Mouse (Mus musculus): ENCODE results near the gene Cpb2. TPM values are rescaled to one million over a fixed set of nuclear protein-coding genes. Genes with fewer than 3 reads are reported as not detected.
A peak's percentile ranks its signal among the peaks of the same experiment; 100 is the strongest.

Gene Cpb2
- not detected for total RNA-seq (2021)
- long read RNA-seq, experiment 1, result 0 reads
- long read RNA-seq, experiment 2, result 0 reads

DNA sequence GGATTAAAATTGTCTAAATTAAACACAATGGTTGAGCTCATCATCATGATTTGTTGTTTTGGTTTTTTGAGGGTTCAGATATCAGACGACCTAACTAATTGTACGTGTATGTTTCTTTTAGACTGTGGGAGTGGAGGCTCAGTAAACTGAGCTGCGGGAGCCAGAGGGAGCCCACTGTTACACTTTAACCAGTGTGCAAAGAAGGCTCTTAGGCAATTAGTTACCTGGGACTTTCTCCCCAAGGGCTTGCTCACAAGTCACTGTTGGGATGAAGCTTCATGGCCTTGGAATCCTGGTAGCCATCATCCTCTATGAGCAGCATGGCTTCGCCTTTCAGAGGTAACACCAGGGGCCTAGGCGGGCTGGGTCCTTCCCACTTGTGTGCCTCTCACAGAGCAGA is at the start of gene Cpb2:
Gene Cpb2, plus strand, starts transcription at position 201 of the 400 bp plus-strand sequence.
- Histone ChIP-seq H3K4me3 (no peak within 1 kb of the TSS), H3K27ac (no peak within 1 kb of the TSS)
- intact Hi-C loops (cut with DNase I), result no loop called here
- TF ChIP-seq CTCF (IDR thresholded peaks at IDR 0.05), result no peak
- no peak for DNase-seq (ENCODE audit: extremely low spot score in 1 of 2, low spot score in 2 of 2)

DNA sequence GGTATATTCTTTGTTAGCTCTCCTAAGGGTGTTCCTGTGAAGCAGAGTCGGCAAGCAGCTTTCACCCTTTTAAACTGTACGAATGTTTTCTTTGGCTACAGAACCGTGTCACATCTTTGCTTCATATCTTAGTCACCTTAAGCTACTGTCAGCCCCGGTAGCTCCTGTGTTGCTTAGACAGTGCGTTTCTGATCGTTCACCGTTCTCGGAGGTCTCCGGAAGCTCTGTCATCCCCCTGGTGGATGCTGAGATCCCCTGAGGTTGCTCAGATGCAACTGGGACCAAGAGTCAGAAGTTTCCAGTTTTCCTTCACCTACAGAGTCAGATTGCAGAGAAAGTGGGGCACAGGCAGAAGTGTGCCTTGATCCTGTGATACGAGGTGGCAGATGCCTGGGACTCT is 49.7 kb upstream of the Cpb2 start:
- no peak overlapping the region for H3K27ac ChIP-seq
- TF ChIP-seq CTCF (IDR thresholded peaks at IDR 0.05), result no peak
- no peak for DNase-seq (ENCODE audit: extremely low spot score in 1 of 2, low spot score in 2 of 2)
- no peak overlapping the region for H3K4me3 ChIP-seq
- intact Hi-C loops (cut with DNase I), result no loop called here

DNA sequence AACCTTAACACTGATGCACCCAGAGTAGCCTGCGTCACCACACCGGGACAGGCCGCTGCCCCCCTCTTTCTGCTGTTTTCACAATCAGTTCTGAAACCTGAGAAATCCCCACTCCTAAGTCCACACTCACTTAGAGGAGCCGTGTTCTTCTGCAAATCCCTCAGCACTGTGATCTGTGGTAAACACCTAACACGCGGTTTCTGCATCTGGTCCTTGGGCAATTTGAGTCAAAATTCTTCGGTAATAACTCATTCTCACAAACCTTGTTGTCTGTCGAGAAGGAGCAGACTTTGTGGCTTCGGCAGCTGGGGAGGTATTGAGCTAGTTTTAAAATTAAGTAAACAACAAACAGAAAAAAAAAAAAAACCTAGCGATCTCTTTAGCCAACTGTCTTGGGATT is 49.2 kb upstream of the Cpb2 start:
- intact Hi-C loops (cut with DNase I), result no loop called here
- Histone ChIP-seq H3K27ac (no peak overlapping the region), H3K4me3 (no peak overlapping the region)
- TF ChIP-seq CTCF (IDR thresholded peaks at IDR 0.05), result no peak
- DNase-seq (ENCODE audit: extremely low spot score in 1 of 2, low spot score in 2 of 2), result no peak

DNA sequence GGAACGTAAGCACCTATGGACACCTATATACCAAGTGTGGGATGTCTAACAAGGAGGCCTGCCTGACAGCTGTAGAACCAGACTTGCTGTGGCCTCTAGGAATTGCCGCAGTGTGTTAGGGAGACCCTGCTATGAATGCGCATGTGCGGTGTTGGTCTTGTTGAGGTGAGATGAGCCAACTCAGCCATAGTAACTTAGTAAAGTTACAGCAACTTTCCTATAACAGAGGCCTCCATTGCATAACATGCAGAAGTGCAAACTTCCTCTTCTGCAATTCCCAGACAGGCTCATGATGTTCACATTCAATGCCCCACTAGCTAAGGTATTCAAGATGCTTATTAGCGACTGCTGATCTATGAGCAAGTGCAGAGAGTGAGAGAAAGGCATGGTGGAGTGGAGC is 46.6 kb upstream of the Cpb2 start:
- DNase-seq (ENCODE audit: extremely low spot score in 1 of 2, low spot score in 2 of 2), result no peak
- no peak for TF ChIP-seq CTCF (IDR thresholded peaks at IDR 0.05)
- intact Hi-C loops (cut with DNase I), result loop anchor here (5.0 kb wide), 3 partner anchors 133 to 567 kb away; partner anchors contain the start of gene Erich6b
- Histone ChIP-seq H3K4me3 (no peak overlapping the region), H3K27ac (no peak overlapping the region)

DNA sequence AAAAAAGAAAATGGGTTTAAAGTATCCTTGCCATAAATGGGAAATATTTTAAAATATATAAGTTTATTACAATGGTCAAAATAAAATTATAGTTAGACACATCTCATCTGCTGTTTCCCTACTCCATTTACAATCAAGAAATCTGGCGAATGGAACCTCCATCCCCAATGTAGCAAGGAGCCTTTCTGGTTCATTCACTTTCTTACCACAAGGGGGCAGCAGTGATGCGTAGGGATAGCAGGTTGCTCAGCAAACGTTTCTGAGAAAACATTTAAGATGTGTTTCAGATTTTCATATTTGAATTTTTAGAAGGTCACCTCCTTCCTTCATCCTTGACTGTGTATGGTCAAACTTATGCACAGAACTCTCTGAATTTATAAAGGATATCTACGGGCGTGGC is 45.1 kb upstream of the Cpb2 start:
- peak; percentile 93 for TF ChIP-seq CTCF (IDR thresholded peaks at IDR 0.05)

DNA sequence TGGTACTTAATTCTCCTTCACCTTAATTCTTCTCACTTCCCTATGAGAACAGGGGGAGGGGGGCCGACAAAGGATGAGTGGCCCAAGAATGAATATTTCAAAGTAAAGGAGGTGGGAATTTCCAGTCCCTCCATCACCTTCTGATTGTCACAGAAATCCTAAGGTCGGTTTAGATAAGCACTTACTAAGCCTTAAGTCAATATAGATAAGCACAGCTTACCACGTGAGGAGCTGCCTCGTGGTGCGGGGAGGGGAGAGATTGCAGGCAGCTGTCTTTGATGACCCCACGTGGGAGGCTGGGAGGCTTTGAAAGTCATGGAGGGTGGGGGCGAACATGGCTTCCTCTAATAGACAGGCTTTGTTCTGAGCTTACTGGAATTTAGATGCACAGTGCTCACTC is 44.4 kb upstream of the Cpb2 start:
- TF ChIP-seq CTCF (IDR thresholded peaks at IDR 0.05), result no peak
- Histone ChIP-seq H3K4me3 (no peak overlapping the region), H3K27ac (no peak overlapping the region)
- intact Hi-C loops (cut with DNase I), result loop anchor here (2.0 to 5.0 kb wide), 5 partner anchors 87 to 565 kb away; partner anchors contain the start of genes Erich6b and Zc3h13
- DNase-seq (ENCODE audit: extremely low spot score in 1 of 2, low spot score in 2 of 2), result no peak

More for the DNA sequence above, 45.1 kb upstream of the Cpb2 start:
- peak; percentile 52 to 63 for DNase-seq (ENCODE audit: extremely low spot score in 1 of 2, low spot score in 2 of 2)
- intact Hi-C loops (cut with DNase I), result loop anchor here (2.0 to 5.0 kb wide), 5 partner anchors 88 to 565 kb away; partner anchors contain the start of genes Erich6b and Zc3h13
- Histone ChIP-seq H3K27ac (no peak overlapping the region), H3K4me3 (no peak overlapping the region)

DNA sequence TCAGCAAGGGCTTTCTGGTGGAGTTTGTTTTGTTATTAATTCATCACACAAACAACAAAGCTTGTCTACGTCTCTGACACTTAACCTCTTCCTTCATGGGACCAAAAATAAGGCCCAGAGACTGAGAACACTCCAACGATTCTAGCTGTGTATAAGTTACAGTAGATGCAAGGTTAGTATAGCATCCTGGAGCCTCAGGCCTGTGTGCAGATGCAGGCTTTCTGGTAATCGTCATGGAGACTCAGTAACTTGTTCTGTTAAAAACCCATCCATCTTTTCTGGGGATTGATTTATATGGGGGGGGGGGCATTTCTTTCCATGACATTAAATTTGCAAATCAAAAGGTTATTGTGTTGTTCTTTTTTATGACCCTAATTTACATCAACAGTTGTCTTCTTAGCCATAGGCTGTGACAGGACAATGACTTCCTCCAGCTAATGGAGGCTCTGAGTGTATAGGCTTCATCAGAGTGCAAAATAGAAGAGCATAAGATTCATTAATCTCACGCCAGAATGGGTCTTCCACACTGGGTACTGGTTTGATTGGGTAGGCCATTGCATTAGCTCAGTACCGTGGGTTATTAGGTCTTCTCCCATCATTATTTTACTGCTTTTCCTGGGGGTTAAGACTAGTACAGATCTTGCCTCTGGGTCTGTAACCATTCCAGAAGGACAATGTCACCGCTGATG is 36.6 kb upstream of the Cpb2 start:
- Histone ChIP-seq H3K4me3 (no peak overlapping the region), H3K27ac (no peak overlapping the region)
- intact Hi-C loops (cut with DNase I), result no loop called here
- no peak for TF ChIP-seq CTCF (IDR thresholded peaks at IDR 0.05)
- no peak for DNase-seq (ENCODE audit: extremely low spot score in 1 of 2, low spot score in 2 of 2)

DNA sequence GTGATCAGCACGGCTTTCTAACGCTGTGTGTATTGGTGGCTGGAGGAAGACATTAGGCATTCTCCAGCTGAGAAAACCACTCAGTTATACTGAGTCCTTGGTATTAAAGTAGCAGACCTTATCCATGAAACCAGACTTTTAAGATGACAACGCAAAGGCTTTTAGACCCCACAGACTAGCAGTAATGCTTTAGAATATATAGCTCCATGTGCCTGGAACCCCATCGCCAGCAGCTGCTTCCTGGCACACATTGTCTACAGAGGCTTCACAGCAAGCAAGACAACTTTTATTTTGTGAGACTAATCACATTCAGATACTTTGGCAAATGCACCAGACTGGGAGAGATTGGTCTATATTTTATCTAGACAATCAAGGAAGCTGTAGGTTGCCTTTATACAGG is 35.8 kb upstream of the Cpb2 start:
- intact Hi-C loops (cut with DNase I), result no loop called here
- no peak for TF ChIP-seq CTCF (IDR thresholded peaks at IDR 0.05)

DNA sequence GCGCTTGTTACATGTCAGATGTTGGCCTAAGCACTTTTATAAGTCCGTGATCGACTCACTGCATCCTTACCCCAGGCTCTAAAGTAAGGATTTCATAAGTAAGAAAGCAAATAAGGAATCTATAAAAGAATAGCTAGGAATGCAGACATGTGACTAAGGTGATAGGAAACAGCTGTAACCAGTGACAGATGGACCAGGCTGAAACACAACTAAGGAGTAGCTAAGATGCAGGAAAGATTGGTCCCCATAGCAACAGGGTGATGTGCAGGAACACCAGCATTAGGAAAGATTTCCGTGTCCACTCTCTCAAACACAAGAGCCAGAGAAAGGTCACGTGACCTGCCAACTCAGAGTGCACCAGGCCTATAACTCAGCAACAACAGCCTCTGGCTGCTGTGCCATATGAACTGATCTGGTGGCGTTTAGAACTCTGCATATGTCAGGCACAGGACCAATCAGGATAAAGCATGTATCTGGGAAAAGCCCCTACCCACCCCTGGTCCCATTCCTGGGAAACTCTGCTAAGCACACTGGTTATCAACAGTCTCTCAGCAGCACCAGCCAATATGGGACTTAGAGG is 33.4 kb upstream of the Cpb2 start:
- Histone ChIP-seq H3K4me3 (no peak overlapping the region), H3K27ac (no peak overlapping the region)
- no peak for DNase-seq (ENCODE audit: extremely low spot score in 1 of 2, low spot score in 2 of 2)
- TF ChIP-seq CTCF (IDR thresholded peaks at IDR 0.05), result no peak
- intact Hi-C loops (cut with DNase I), result no loop called here

More for the DNA sequence above, 35.8 kb upstream of the Cpb2 start:
- no peak overlapping the region for H3K4me3 ChIP-seq
- no peak overlapping the region for H3K27ac ChIP-seq
- DNase-seq (ENCODE audit: extremely low spot score in 1 of 2, low spot score in 2 of 2), result no peak

DNA sequence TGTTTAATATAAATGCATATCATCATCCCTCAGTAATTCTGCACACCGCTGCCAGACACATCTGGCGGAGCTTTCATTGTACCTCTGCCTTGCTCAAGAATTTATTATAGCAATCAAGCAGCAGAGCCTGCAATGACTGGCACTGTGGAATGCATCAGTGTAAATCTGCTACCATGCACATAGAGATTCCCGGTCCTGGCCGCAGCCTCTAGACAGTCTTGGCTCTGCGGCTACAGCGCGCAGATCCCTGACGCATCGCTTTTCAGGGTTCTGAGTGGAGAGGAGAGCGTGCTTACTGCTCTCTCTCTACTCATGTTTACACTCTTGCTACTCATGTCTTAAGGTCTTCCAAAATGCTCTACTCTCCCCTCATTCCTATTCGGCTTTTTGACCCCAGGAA is 28.3 kb upstream of the Cpb2 start:
- intact Hi-C loops (cut with DNase I), result no loop called here
- no peak for DNase-seq (ENCODE audit: extremely low spot score in 1 of 2, low spot score in 2 of 2)
- peak overlapping the region; percentile 11; the same call in 1 of the 2 replicates for H3K4me3 ChIP-seq
- no peak for TF ChIP-seq CTCF (IDR thresholded peaks at IDR 0.05)
- H3K27ac ChIP-seq, result no peak overlapping the region

DNA sequence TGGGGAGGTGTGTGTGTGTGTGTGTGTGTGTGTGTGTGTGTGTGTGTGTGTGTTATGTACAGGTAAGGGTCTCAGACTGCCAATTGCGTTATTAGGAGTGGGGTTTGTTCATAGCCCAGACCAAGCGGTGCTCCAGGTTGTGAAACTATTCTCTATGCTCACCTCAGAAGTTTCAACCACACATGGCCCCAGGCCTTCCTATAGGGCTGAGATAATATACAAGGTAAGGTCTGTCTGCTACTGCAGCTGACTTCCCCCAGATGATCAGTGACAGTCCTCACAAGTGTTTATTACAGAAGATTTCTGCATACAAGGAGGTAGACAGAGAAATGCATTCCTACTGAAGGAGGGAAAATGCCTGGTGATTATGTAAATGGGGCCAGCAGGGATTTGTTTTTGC is 23.2 kb upstream of the Cpb2 start:
- DNase-seq (ENCODE audit: extremely low spot score in 1 of 2, low spot score in 2 of 2), result no peak
- H3K4me3 ChIP-seq, result no peak overlapping the region
- intact Hi-C loops (cut with DNase I), result no loop called here
- no peak overlapping the region for H3K27ac ChIP-seq
- TF ChIP-seq CTCF (IDR thresholded peaks at IDR 0.05), result no peak

DNA sequence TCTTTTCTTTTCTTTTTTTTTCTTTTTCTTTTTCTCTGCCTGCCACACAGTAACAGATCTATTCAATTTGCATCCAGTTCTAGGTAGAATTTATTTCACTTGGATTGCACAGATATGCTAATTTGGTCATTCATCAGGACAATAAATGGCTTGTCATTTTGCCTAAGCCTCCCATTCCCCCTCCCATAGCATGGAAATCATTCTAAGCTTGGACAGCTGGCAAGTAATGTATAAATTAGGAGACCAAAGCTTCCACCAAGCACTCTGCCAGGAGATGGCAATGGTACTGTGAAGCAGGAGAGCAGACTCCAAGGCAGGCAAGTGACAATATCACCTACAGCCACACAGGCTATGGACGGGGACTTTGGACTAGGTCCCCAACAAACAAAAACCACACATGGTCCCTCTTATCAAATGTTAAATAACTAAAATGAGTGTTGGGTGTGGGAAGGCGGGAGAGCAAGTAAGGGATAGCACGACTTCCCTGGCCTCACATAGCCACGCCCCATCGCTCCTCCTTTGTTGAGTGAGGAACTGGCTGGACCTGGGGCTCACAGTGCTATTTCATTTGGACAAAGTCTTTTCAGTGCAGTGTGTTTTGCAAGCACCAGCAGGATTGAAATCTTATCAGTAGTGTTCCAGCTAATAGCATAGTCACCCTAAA is 22.7 kb upstream of the Cpb2 start:
- H3K4me3 ChIP-seq, result no peak overlapping the region
- intact Hi-C loops (cut with DNase I), result no loop called here
- DNase-seq (ENCODE audit: extremely low spot score in 1 of 2, low spot score in 2 of 2), result no peak
- no peak for TF ChIP-seq CTCF (IDR thresholded peaks at IDR 0.05)
- no peak overlapping the region for H3K27ac ChIP-seq

Measured in left cerebral cortex, adult 2 months (tissue).